Comparison of ENCODE assay signal across 8 mouse cellular contexts in the genomic region with DNA sequence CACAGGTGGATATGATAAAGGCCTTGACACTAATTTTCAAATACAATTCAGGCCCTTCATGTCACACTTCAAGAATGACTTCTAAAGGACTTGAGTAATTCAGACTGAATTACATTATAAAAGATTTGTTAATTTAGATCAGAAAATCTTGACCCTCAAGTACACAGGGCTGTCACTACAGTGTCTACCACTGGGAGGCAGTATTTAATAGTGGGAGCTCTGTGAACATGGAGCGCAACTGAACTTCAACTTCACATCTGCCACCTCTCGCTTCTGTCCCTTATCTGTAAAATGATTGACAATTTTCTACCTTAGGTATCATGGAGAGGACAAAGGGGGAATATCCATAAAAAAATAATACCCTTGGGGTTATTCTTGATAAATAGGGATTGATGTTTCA. TPM values are rescaled to one million over a fixed set of nuclear protein-coding genes. Genes with fewer than 3 reads are reported as not detected.
DNase-seq lines count a peak whose midpoint lies in the region; ATAC-seq and TF ChIP-seq lines count a peak whose summit lies in the region.

No protein-coding gene starts in this region.

- H3K27ac ChIP-seq in hindbrain, embryonic 11.5 days (ENCODE audit: low read depth, low read length), result no peak overlapping the region
- H3K27ac ChIP-seq in hindbrain, embryonic 13.5 days, result no peak overlapping the region

- H3K36me3 ChIP-seq in hindbrain, embryonic 11.5 days (ENCODE audit: control insufficient read depth, insufficient read depth, low read length), result no peaks in the 10 kb centered on the region
- no peaks in the 10 kb centered on the region; the same call in 1 of the 2 replicates for H3K36me3 ChIP-seq in hindbrain, embryonic 13.5 days
- H3K36me3 ChIP-seq in C2C12 (ENCODE audit: control insufficient read depth, insufficient read depth), result no peaks in the 10 kb centered on the region

- DNase-seq in hindbrain, embryonic 11.5 days (ENCODE audit: low spot score), result peak; percentile 77
- peak; percentile 81 for DNase-seq in NIH3T3 (ENCODE audit: low read depth)
- peak; percentile 80 for DNase-seq in embryo, embryonic 10 days (ENCODE audit: low spot score)
- DNase-seq in layer of hippocampus, adult 9-10 months (ENCODE audit: low spot score), result peak; percentile 47
- peak; percentile 80 for DNase-seq in retina, postnatal 1 day

- no peak overlapping the region for H3K9ac ChIP-seq in hindbrain, embryonic 11.5 days (ENCODE audit: low read depth, low read length)
- H3K9ac ChIP-seq in hindbrain, embryonic 13.5 days, result no peak overlapping the region

- no peaks in the 10 kb centered on the region for H3K79me2 ChIP-seq in C2C12 (ENCODE audit: control insufficient read depth, insufficient read depth)

- no peak for ATAC-seq in hindbrain, embryonic 11.5 days (ENCODE audit: low FRiP score)
- ATAC-seq in hindbrain, embryonic 13.5 days (ENCODE audit: low FRiP score), result no peak
- no peak for ATAC-seq in erythroid progenitor cell, adult 5-6 weeks (replicated peaks; ENCODE audit: low FRiP score, poor library complexity, severe bottlenecking)

- H3K9me3 ChIP-seq in hindbrain, embryonic 11.5 days (ENCODE audit: control insufficient read depth, low read length), result no peaks in the 10 kb centered on the region
- no peaks in the 10 kb centered on the region for H3K9me3 ChIP-seq in hindbrain, embryonic 13.5 days

- H3ac ChIP-seq in C2C12 (ENCODE audit: control insufficient read depth, insufficient read length, low read depth), result no peak overlapping the region

- H3K4me1 ChIP-seq in hindbrain, embryonic 11.5 days (replicated peaks; ENCODE audit: control insufficient read depth, insufficient read depth, low read length), result no peaks in the 10 kb centered on the region
- H3K4me1 ChIP-seq in hindbrain, embryonic 13.5 days (replicated peaks), result no peaks in the 10 kb centered on the region

- WGBS in hindbrain, embryonic 11.5 days, result 36% methylated on average over 2 of the region's 2 CpGs
- 29% methylated on average over 2 of the region's 2 CpGs for WGBS in hindbrain, embryonic 13.5 days

- peak; percentile 42 for TF ChIP-seq CTCF in C2C12 (IDR thresholded peaks at IDR 0.05; ENCODE audit: control insufficient read depth, insufficient read depth, insufficient read length)

- H3K4me3 ChIP-seq in hindbrain, embryonic 11.5 days (ENCODE audit: low read depth, low read length), result no peak overlapping the region
- no peak overlapping the region for H3K4me3 ChIP-seq in hindbrain, embryonic 13.5 days
- no peak overlapping the region for H3K4me3 ChIP-seq in C2C12 (ENCODE audit: insufficient read depth, poor library complexity, severe bottlenecking)

- no peak overlapping the region for H3K4me2 ChIP-seq in hindbrain, embryonic 11.5 days (replicated peaks; ENCODE audit: low read depth, low read length)
- no peak overlapping the region for H3K4me2 ChIP-seq in hindbrain, embryonic 13.5 days

- no peaks in the 10 kb centered on the region for H3K79me3 ChIP-seq in C2C12 (ENCODE audit: low read depth)

- no peaks in the 10 kb centered on the region for H3K27me3 ChIP-seq in hindbrain, embryonic 11.5 days (ENCODE audit: control insufficient read depth, insufficient read depth, low read length)
- 0 out of 2 replicates have a peak, but pooled peaks cover 4% of the 10 kb centered on the region for H3K27me3 ChIP-seq in hindbrain, embryonic 13.5 days
- H3K27me3 ChIP-seq in C2C12 (ENCODE audit: control insufficient read depth, insufficient read depth, insufficient read length), result no peaks in the 10 kb centered on the region

TF ChIP-seq in C2C12, 6 proteins besides CTCF, POLR2A, EP300 and RAD21:
- TF ChIP-seq CEBPB (IDR thresholded peaks at IDR 0.05; ENCODE audit: low read depth), result no peak
- no peak for TF ChIP-seq FOSL1 (IDR thresholded peaks at IDR 0.05; ENCODE audit: insufficient read depth, low read length, poor library complexity, severe bottlenecking)
- TF ChIP-seq MYOD1 (IDR thresholded peaks at IDR 0.05; ENCODE audit: control insufficient read depth, insufficient read length, low read depth), result no peak
- TF ChIP-seq USF1 (IDR thresholded peaks at IDR 0.05; ENCODE audit: low read depth), result no peak
- no peak for TF ChIP-seq MAX (IDR thresholded peaks at IDR 0.05)
- no peak for TF ChIP-seq MYOG (IDR thresholded peaks at IDR 0.05; ENCODE audit: control insufficient read depth, extremely low read depth, insufficient read length)

RNA-seq across cellular contexts. Expression of gene Plekha8, which starts 8.7 kb away (rescaled TPM):
- 16.8 and 19.6 TPM in 2 replicates for polyA plus RNA-seq in hindbrain, embryonic 11.5 days (2014; fragmentation: Nextera tagmentation; extraction: Ambion mirVana)
- polyA plus RNA-seq in hindbrain, embryonic 13.5 days (2015; fragmentation: Nextera tagmentation; extraction: Ambion mirVana), result 8.8 and 9.2 TPM in 2 replicates
- 3.9 TPM for polyA plus RNA-seq in C2C12 (2012; fragmentation: generic; extraction: Trizol)
- total RNA-seq in erythroid progenitor cell, adult 5-6 weeks (2015; ENCODE audit: low replicate concordance), result 1.4 and 1.7 TPM in 2 replicates
- total RNA-seq in erythroid progenitor cell, adult 5-6 weeks (2017; ENCODE audit: low replicate concordance), result 0.90 and 1.1 TPM in 2 replicates

RNA-seq across cellular contexts. Expression of gene Fkbp14, which starts 10.9 kb away (rescaled TPM):
- polyA plus RNA-seq in hindbrain, embryonic 11.5 days (2014; fragmentation: Nextera tagmentation; extraction: Ambion mirVana), result 16.2 and 17.9 TPM in 2 replicates
- 10.6 and 11.9 TPM in 2 replicates for polyA plus RNA-seq in hindbrain, embryonic 13.5 days (2015; fragmentation: Nextera tagmentation; extraction: Ambion mirVana)
- polyA plus RNA-seq in C2C12 (2012; fragmentation: generic; extraction: Trizol), result 5.0 TPM
- not detected in 2 replicates for total RNA-seq in erythroid progenitor cell, adult 5-6 weeks (2015; ENCODE audit: low replicate concordance)
- total RNA-seq in erythroid progenitor cell, adult 5-6 weeks (2017; ENCODE audit: low replicate concordance), result 0.64 and 3.4 TPM in 2 replicates

RNA-seq across cellular contexts. Expression of gene Scrn1, which starts 19.9 kb away (rescaled TPM):
- polyA plus RNA-seq in hindbrain, embryonic 11.5 days (2014; fragmentation: Nextera tagmentation; extraction: Ambion mirVana), result 70.4 and 75.2 TPM in 2 replicates
- 87.1 and 91.6 TPM in 2 replicates for polyA plus RNA-seq in hindbrain, embryonic 13.5 days (2015; fragmentation: Nextera tagmentation; extraction: Ambion mirVana)
- polyA plus RNA-seq in C2C12 (2012; fragmentation: generic; extraction: Trizol), result 40.6 TPM
- total RNA-seq in erythroid progenitor cell, adult 5-6 weeks (2015; ENCODE audit: low replicate concordance), result not detected in 2 replicates
- not detected in 2 replicates for total RNA-seq in erythroid progenitor cell, adult 5-6 weeks (2017; ENCODE audit: low replicate concordance)
